Mouse (Mus musculus) right cerebral cortex, adult 18-20 months (tissue): Measurements from ENCODE around the gene Fmnl3.

ENCODE experiments used
- DNase-seq: peaks from one replicate; pipeline ENCODE4 v3.0.0; 2022; ENCODE audit warnings: mixed read lengths

Fmnl3 gene

GRCm38 (mm10) chr15:99342194-99342981, 27.9 kb downstream of the Fmnl3 start:
- no peak for DNase-seq

GRCm38 (mm10) chr15:99341102-99341501, 29.2 kb downstream of the Fmnl3 start:
- no peak for DNase-seq

GRCm38 (mm10) chr15:99339669-99340068, 30.6 kb downstream of the Fmnl3 start:
- no peak for DNase-seq

GRCm38 (mm10) chr15:99338916-99339315, 31.4 kb downstream of the Fmnl3 start:
- DNase-seq = no peak

GRCm38 (mm10) chr15:99335801-99336320, 34.4 kb downstream of the Fmnl3 start:
- DNase-seq = no peak

GRCm38 (mm10) chr15:99334500-99334899, 35.8 kb downstream of the Fmnl3 start:
- DNase-seq = no peak

GRCm38 (mm10) chr15:99333676-99334065, 36.6 kb downstream of the Fmnl3 start:
- no peak for DNase-seq

- no peak for DNase-seq
Observed at GRCm38 (mm10) chr15:99332921-99333675, 37.2 kb downstream of the Fmnl3 start.

- DNase-seq = no peak
Observed at GRCm38 (mm10) chr15:99332111-99332510, 38.2 kb downstream of the Fmnl3 start.

- no peak for DNase-seq
Observed at GRCm38 (mm10) chr15:99331341-99331740, 38.9 kb downstream of the Fmnl3 start.

- DNase-seq = no peak
Observed at GRCm38 (mm10) chr15:99330324-99330723, 40.0 kb downstream of the Fmnl3 start.

- DNase-seq = no peak
Observed at GRCm38 (mm10) chr15:99328011-99328410, 42.3 kb downstream of the Fmnl3 start.

GRCm38 (mm10) chr15:99326959-99327358, 43.3 kb downstream of the Fmnl3 start:
- DNase-seq = no peak

GRCm38 (mm10) chr15:99326407-99326806, 43.9 kb downstream of the Fmnl3 start:
- DNase-seq = no peak

GRCm38 (mm10) chr15:99325598-99325997, 44.7 kb downstream of the Fmnl3 start:
- no peak for DNase-seq

- DNase-seq = no peak
Observed at GRCm38 (mm10) chr15:99324151-99324550, 46.1 kb downstream of the Fmnl3 start.

- DNase-seq = no peak
Observed at GRCm38 (mm10) chr15:99320978-99321377, 49.3 kb downstream of the Fmnl3 start.

- DNase-seq = no peak
Observed at GRCm38 (mm10) chr15:99320168-99320674, 50.1 kb downstream of the Fmnl3 start.

- no peak for DNase-seq
Observed at GRCm38 (mm10) chr15:99319411-99319871, 50.8 kb downstream of the Fmnl3 start.

GRCm38 (mm10) chr15:99318861-99319410, 51.3 kb downstream of the Fmnl3 start:
- DNase-seq = no peak

- DNase-seq = no peak
Observed at GRCm38 (mm10) chr15:99318071-99318470, 52.2 kb downstream of the Fmnl3 start.

GRCm38 (mm10) chr15:99317267-99317651, 53.0 kb downstream of the Fmnl3 start:
- DNase-seq = no peak
